Mouse (Mus musculus) frontal cortex, adult (tissue): ENCODE measurements at regions not wholly inside any gene's neighbourhood (a gene's known extent, or its start where the extent isn't known, plus 50 kb on each side); places are given as distances from the start of the nearest gene placed in this dataset.
"Not testable (repeated sequence)": the region's sequence is repeated elsewhere in the genome, so short reads cannot be mapped to it uniquely, and the experiment has no call there.

Experiments
- ATAC-seq: cut with Nextera tagmentation; 2 replicates; pipeline ENCODE4 v1.9.2; 2017; ENCODE audit warnings: mild to moderate bottlenecking, moderate library complexity, mixed read lengths; ENCODE audit not compliant: low TSS enrichment

- not testable (repeated sequence) for ATAC-seq
These were observed 665.8 kb downstream of the Nebl start for GRCm38 (mm10) chr2:17065149-17066145.
